Mouse (Mus musculus) brain, embryonic 14.5 days (tissue): ENCODE data around the gene Plpp7.

Source experiments
- CTCF ChIP-seq: fragments of 200-500 bp; IDR thresholded peaks from 2 replicates; pipeline ENCODE4 v1.5.1; 2012; ENCODE audit warnings: inconsistent platforms, mild to moderate bottlenecking, moderate library complexity, borderline replicate concordance; ENCODE audit not compliant: insufficient read depth, insufficient read length; ENCODE audit errors: extremely low read depth
- POLR2A ChIP-seq: fragments of 200-500 bp; IDR thresholded peaks from 2 replicates; pipeline ENCODE4 v1.6.1; 2012; ENCODE audit warnings: mild to moderate bottlenecking, inconsistent platforms, borderline replicate concordance; ENCODE audit not compliant: poor library complexity, insufficient read depth, insufficient read length, severe bottlenecking; ENCODE audit errors: extremely low read depth

GRCm38 (mm10) chr2:32151660-32152366 lies 56.5 kb downstream of the Plpp7 start:
- TF ChIP-seq CTCF (no peak), POLR2A (peak; percentile 13; the same call in 1 of the 2 replicates)
